ENCODE assay signal across 9 mouse cellular contexts in genomic region chr6:56066632-56067282, GRCm38 (mm10). TPM values are rescaled to one million over a fixed set of nuclear protein-coding genes. Genes with fewer than 3 reads are reported as not detected.
A peak's percentile ranks its signal among the peaks of the same experiment; 100 is the strongest.
DNase-seq lines count a peak whose midpoint lies in the region; ATAC-seq and TF ChIP-seq lines count a peak whose summit lies in the region.
"Had no signal": no experiment of that assay in that cellular context is flagged by ENCODE, and none has a peak within 500 bp of the region (broad histone marks: within the 10 kb centered on the region; RNA-seq: fewer than 3 reads in every experiment).

No protein-coding gene starts in this region.

- 49% methylated on average over 5 of the region's 5 CpGs for WGBS in neural tube, embryonic 11.5 days
- 42% methylated on average over 5 of the region's 5 CpGs for WGBS in embryonic facial prominence, embryonic 12.5 days
- 40% methylated on average over 5 of the region's 5 CpGs for WGBS in hindbrain, embryonic 16.5 days
- 41% methylated on average over 5 of the region's 5 CpGs for WGBS in midbrain, postnatal 0 days

- H3K4me1 ChIP-seq in neural tube, embryonic 11.5 days (ENCODE audit: control insufficient read depth, insufficient read depth, low read length), result no peaks in the 10 kb centered on the region
- H3K4me1 ChIP-seq in embryonic facial prominence, embryonic 12.5 days, result no peaks in the 10 kb centered on the region
- H3K4me1 ChIP-seq in hindbrain, embryonic 16.5 days (ENCODE audit: control insufficient read depth, insufficient read depth, low read depth, low read length), result no peaks in the 10 kb centered on the region
- no peaks in the 10 kb centered on the region for H3K4me1 ChIP-seq in midbrain, postnatal 0 days (ENCODE audit: insufficient read depth, low read length)
- H3K4me1 ChIP-seq: liver, embryonic 15.5 days had no signal

- no peaks in the 10 kb centered on the region for H3K27me3 ChIP-seq in neural tube, embryonic 11.5 days (ENCODE audit: control insufficient read depth, insufficient read depth, low read length)
- H3K27me3 ChIP-seq in embryonic facial prominence, embryonic 12.5 days, result no peaks in the 10 kb centered on the region
- no peaks in the 10 kb centered on the region; the same call in 1 of the 2 replicates for H3K27me3 ChIP-seq in hindbrain, embryonic 16.5 days (replicated peaks; ENCODE audit: control insufficient read depth, insufficient read depth, low read length)
- no peaks in the 10 kb centered on the region for H3K27me3 ChIP-seq in midbrain, postnatal 0 days (ENCODE audit: insufficient read depth, low read length)
- H3K27me3 ChIP-seq: liver, embryonic 15.5 days had no signal

- H3K9me3 ChIP-seq in neural tube, embryonic 11.5 days (ENCODE audit: control insufficient read depth, low read length), result no peaks in the 10 kb centered on the region
- no peaks in the 10 kb centered on the region for H3K9me3 ChIP-seq in embryonic facial prominence, embryonic 12.5 days
- H3K9me3 ChIP-seq in hindbrain, embryonic 16.5 days (ENCODE audit: control insufficient read depth, low read length), result no peaks in the 10 kb centered on the region
- no peaks in the 10 kb centered on the region for H3K9me3 ChIP-seq in midbrain, postnatal 0 days (ENCODE audit: low read length)
- H3K9me3 ChIP-seq: liver, embryonic 15.5 days had no signal

- H3K27ac ChIP-seq in neural tube, embryonic 11.5 days (ENCODE audit: low read depth, low read length), result no peak overlapping the region
- H3K27ac ChIP-seq in embryonic facial prominence, embryonic 12.5 days, result no peak overlapping the region
- H3K27ac ChIP-seq in hindbrain, embryonic 16.5 days (ENCODE audit: low read depth, low read length), result no peak overlapping the region
- H3K27ac ChIP-seq in midbrain, postnatal 0 days (ENCODE audit: low read depth, low read length), result no peak overlapping the region
- H3K27ac ChIP-seq: liver, embryonic 15.5 days had no signal

- peak; percentile 93 for TF ChIP-seq CTCF in midbrain, postnatal 0 days (IDR thresholded peaks at IDR 0.05)

- peak; percentile 51 for DNase-seq in neural tube, embryonic 11.5 days (ENCODE audit: low spot score)
- no peak for DNase-seq in neural tube, embryonic 10.5 days (ENCODE audit: extremely low spot score, low spot score)
- peak; percentile 3 for DNase-seq in adrenal gland, postnatal 25 days
- DNase-seq in left cerebral cortex, postnatal 14 days (ENCODE audit: low spot score in 2 of 2), result peak; percentile 45 to 49
- DNase-seq in midbrain, postnatal 0 days (ENCODE audit: low spot score), result peak; percentile 90
- DNase-seq in spleen, adult 12 weeks (ENCODE audit: low spot score), result no peak

- intact Hi-C loops in left cerebral cortex, postnatal 14 days (cut with DNase I), result loop anchor here (1.0 to 10.0 kb wide), 3 partner anchors 410 to 628 kb away; no protein-coding TSS in a partner anchor

- ATAC-seq in neural tube, embryonic 11.5 days (ENCODE audit: insufficient read depth, low FRiP score, low TSS enrichment), result no peak
- ATAC-seq in embryonic facial prominence, embryonic 12.5 days (ENCODE audit: insufficient number of reproducible peaks, insufficient read depth, low FRiP score, low TSS enrichment), result 0 out of 2 replicates have a peak, but pooled peaks have one; percentile 64
- peak; percentile 90 for ATAC-seq in hindbrain, embryonic 16.5 days
- peak; percentile 88 for ATAC-seq in midbrain, postnatal 0 days (ENCODE audit: low FRiP score)

- H3K4me2 ChIP-seq in neural tube, embryonic 11.5 days (ENCODE audit: low read depth), result no peak overlapping the region
- no peak overlapping the region for H3K4me2 ChIP-seq in embryonic facial prominence, embryonic 12.5 days (replicated peaks)
- no peak overlapping the region for H3K4me2 ChIP-seq in hindbrain, embryonic 16.5 days (ENCODE audit: low read length)
- H3K4me2 ChIP-seq in midbrain, postnatal 0 days (ENCODE audit: low read depth, low read length, poor library complexity, severe bottlenecking), result no peak overlapping the region
- H3K4me2 ChIP-seq: liver, embryonic 15.5 days had no signal

- no peaks in the 10 kb centered on the region for H3K36me3 ChIP-seq in neural tube, embryonic 11.5 days (ENCODE audit: control insufficient read depth, insufficient read depth, low read length)
- H3K36me3 ChIP-seq in embryonic facial prominence, embryonic 12.5 days, result no peaks in the 10 kb centered on the region
- no peaks in the 10 kb centered on the region for H3K36me3 ChIP-seq in hindbrain, embryonic 16.5 days (ENCODE audit: control insufficient read depth, insufficient read depth, low read length)
- H3K36me3 ChIP-seq in midbrain, postnatal 0 days (ENCODE audit: insufficient read depth, low read length), result no peaks in the 10 kb centered on the region
- H3K36me3 ChIP-seq: liver, embryonic 15.5 days had no signal

- H3K4me3 ChIP-seq in neural tube, embryonic 11.5 days (ENCODE audit: low read depth, low read length), result no peak overlapping the region
- no peak overlapping the region for H3K4me3 ChIP-seq in embryonic facial prominence, embryonic 12.5 days
- H3K4me3 ChIP-seq in hindbrain, embryonic 16.5 days (ENCODE audit: low read length), result no peak overlapping the region
- H3K4me3 ChIP-seq in midbrain, postnatal 0 days (ENCODE audit: low read depth, low read length), result no peak overlapping the region
- H3K4me3 ChIP-seq: liver, embryonic 15.5 days had no signal

- no peak overlapping the region for H3K9ac ChIP-seq in neural tube, embryonic 11.5 days (ENCODE audit: low read length)
- H3K9ac ChIP-seq in embryonic facial prominence, embryonic 12.5 days, result no peak overlapping the region
- no peak overlapping the region; the same call in 1 of the 2 replicates for H3K9ac ChIP-seq in hindbrain, embryonic 16.5 days (ENCODE audit: low read depth, low read length)
- no peak overlapping the region for H3K9ac ChIP-seq in midbrain, postnatal 0 days (replicated peaks; ENCODE audit: low read length, poor library complexity, severe bottlenecking)
- H3K9ac ChIP-seq: liver, embryonic 15.5 days had no signal

RNA-seq across cellular contexts. Expression of gene Ppp1r17, which starts 49.5 kb away (rescaled TPM):
- 51.2 and 52.9 TPM in 2 replicates for polyA plus RNA-seq in neural tube, embryonic 11.5 days (2014; fragmentation: Nextera tagmentation; extraction: Ambion mirVana)
- 2.1 and 5.0 TPM in 2 replicates for total RNA-seq in adrenal gland, postnatal 25 days (2021)
- polyA plus RNA-seq in embryonic facial prominence, embryonic 12.5 days (2016; fragmentation: Nextera tagmentation; extraction: Ambion mirVana), result 14.5 and 23.2 TPM in 2 replicates
- 1.4 and 2.1 TPM in 2 replicates for polyA plus RNA-seq in hindbrain, embryonic 16.5 days (2015; fragmentation: Nextera tagmentation; extraction: Ambion mirVana)
- total RNA-seq in left cerebral cortex, postnatal 14 days (2021), result under 1 TPM; 0.38 to 0.92 TPM
- 0.27 and 0.90 TPM in 2 replicates for total RNA-seq in midbrain, postnatal 0 days (2014; rRNA removed)
- 3.4 and 4.6 TPM in 2 replicates for polyA plus RNA-seq in midbrain, postnatal 0 days (2015; fragmentation: Nextera tagmentation; extraction: Ambion mirVana)
- polyA plus RNA-seq: liver, embryonic 15.5 days had no signal

Comparison
In these comparisons a context has a peak if more than half of its experiments do, and no peak if none do; other contexts are left out.
1. DNase-seq: peak in neural tube, embryonic 11.5 days (single experiment), adrenal gland, postnatal 25 days (single experiment), left cerebral cortex, postnatal 14 days (2 of 2) and midbrain, postnatal 0 days (single experiment); none in neural tube, embryonic 10.5 days (single experiment) and spleen, adult 12 weeks (single experiment).